Mouse (Mus musculus) MEL (cell line): ENCODE results near the gene Ank2.

Experiments used
- CTCF ChIP-seq, 3 experiments: IDR thresholded peaks in 2 of 3; conservative IDR thresholded peaks in 1 of 3; 2 replicates each; pipeline ENCODE4 v1.5.1; 2011 to 2012; ENCODE audit warnings: low read length in 3 of 3, low read depth in 2 of 3, mild to moderate bottlenecking in 2 of 3, improper control_type of control experiment in 1 of 3, inconsistent platforms in 1 of 3, mixed read lengths in 1 of 3, moderate library complexity in 1 of 3; ENCODE audit not compliant: control insufficient read depth in 1 of 3, insufficient read depth in 1 of 3, poor library complexity in 1 of 3, severe bottlenecking in 1 of 3
- E2F4 ChIP-seq: IDR thresholded peaks from 2 replicates; pipeline ENCODE4 v1.6.1; 2011; ENCODE audit warnings: low read depth, low read length, improper control_type of control experiment, borderline replicate concordance
- EP300 ChIP-seq, 2 experiments: IDR thresholded peaks; 2 replicates each; pipeline ENCODE4 v1.6.1; 2011; ENCODE audit warnings: improper control_type of control experiment in 2 of 2, low read length in 2 of 2, low read depth in 1 of 2, mild to moderate bottlenecking in 1 of 2
- HCFC1 ChIP-seq: IDR thresholded peaks from 2 replicates; pipeline ENCODE4 v1.6.1; 2012; ENCODE audit warnings: low read depth, mild to moderate bottlenecking, inconsistent platforms, low read length, improper control_type of control experiment, moderate library complexity
- MAFK ChIP-seq: IDR thresholded peaks from 2 replicates; pipeline ENCODE4 v1.6.1; 2011; ENCODE audit warnings: low read depth, mild to moderate bottlenecking, low read length, improper control_type of control experiment, borderline replicate concordance
- MAX ChIP-seq: IDR thresholded peaks from 2 replicates; pipeline ENCODE4 v1.6.1; 2011; ENCODE audit warnings: low read length, improper control_type of control experiment
- MEF2A ChIP-seq: IDR thresholded peaks from 2 replicates; pipeline ENCODE4 v1.6.1; 2014; ENCODE audit warnings: low read depth, mild to moderate bottlenecking, inconsistent platforms, low read length, improper control_type of control experiment; ENCODE audit not compliant: poor library complexity, insufficient replicate concordance, severe bottlenecking; ENCODE audit errors: extremely low read depth
- NELFE ChIP-seq: IDR thresholded peaks from 2 replicates; pipeline ENCODE4 v1.6.1; 2011; ENCODE audit warnings: low read depth, low read length, improper control_type of control experiment
- POLR2AphosphoS5 ChIP-seq: IDR thresholded peaks from 2 replicates; pipeline ENCODE4 v1.6.1; 2012; ENCODE audit warnings: low read depth, borderline replicate concordance, mild to moderate bottlenecking, inconsistent platforms, low read length, moderate library complexity, mixed read lengths
- TAL1 ChIP-seq: IDR thresholded peaks from 2 replicates; pipeline ENCODE4 v1.6.1; 2012; ENCODE audit warnings: mild to moderate bottlenecking, inconsistent platforms, low read length, moderate library complexity, mixed read lengths
- TBP ChIP-seq: IDR thresholded peaks from 2 replicates; pipeline ENCODE4 v1.8.0; 2011; ENCODE audit warnings: low read depth, low read length, improper control_type of control experiment
- ZC3H11A ChIP-seq: IDR thresholded peaks from 2 replicates; pipeline ENCODE4 v1.6.1; 2012; ENCODE audit warnings: low read depth, mild to moderate bottlenecking, inconsistent platforms, low read length, improper control_type of control experiment

- TF ChIP-seq MEF2A (no peak), NELFE (no peak), TBP (no peak), CTCF (IDR thresholded peaks at IDR 0.05 in 2 of 3, conservative IDR thresholded peaks at IDR 0.05 in 1 of 3; ENCODE audit: control insufficient read depth in 1 of 3, insufficient read depth in 1 of 3, low read depth in 2 of 3, low read length in 3 of 3, poor library complexity in 1 of 3, severe bottlenecking in 1 of 3) (no peak), EP300 (IDR thresholded peaks at IDR 0.05; ENCODE audit: low read depth in 1 of 2, low read length in 2 of 2) (no peak), ZC3H11A (no peak), MAX (no peak), E2F4 (no peak), POLR2AphosphoS5 (no peak), TAL1 (no peak), MAFK (no peak), HCFC1 (no peak)
These were observed 16.1 kb upstream of the Ank2 start for GRCm38 (mm10) chr3:127515251-127515650.
